Mouse (Mus musculus) small intestine, adult 2 months (tissue): ENCODE data around the gene Csnk2a2. TPM values are rescaled to one million over a fixed set of nuclear protein-coding genes. Genes with fewer than 3 reads are reported as not detected.

ENCODE experiments used
- H3K27ac ChIP-seq: fragments of 200-500 bp; 2 replicates; pipeline ENCODE4 v1.5.1; 2012; ENCODE audit warnings: low read depth, low read length, control low read depth, inconsistent platforms; ENCODE audit not compliant: insufficient read depth
- H3K27me3 ChIP-seq: fragments of 200-500 bp; 2 replicates; pipeline ENCODE4 v1.6.1; 2012; ENCODE audit warnings: mild to moderate bottlenecking, moderate library complexity, low read length, inconsistent platforms; ENCODE audit not compliant: control insufficient read depth, insufficient read depth
- H3K36me3 ChIP-seq: fragments of 200-500 bp; 2 replicates; pipeline ENCODE4 v1.6.1; 2012; ENCODE audit warnings: mild to moderate bottlenecking, low read length, control low read depth, inconsistent platforms; ENCODE audit not compliant: control insufficient read depth, insufficient read depth
- H3K4me1 ChIP-seq: fragments of 200-500 bp; 2 replicates; pipeline ENCODE4 v1.6.1; 2012; ENCODE audit warnings: low read length, inconsistent platforms, mixed read lengths; ENCODE audit not compliant: control insufficient read depth, insufficient read depth, insufficient read length
- H3K4me3 ChIP-seq: fragments of 200-500 bp; 2 replicates; pipeline ENCODE4 v1.5.1; 2012; ENCODE audit warnings: low read depth, mild to moderate bottlenecking, control low read depth, inconsistent platforms, low read length, moderate library complexity
- CTCF ChIP-seq: fragments of 200-500 bp; IDR thresholded peaks from 2 replicates; pipeline ENCODE4 v1.5.1; 2012; ENCODE audit warnings: low read depth, mild to moderate bottlenecking, control low read depth, inconsistent platforms, low read length, moderate library complexity, mixed read lengths; ENCODE audit not compliant: insufficient replicate concordance, insufficient read length; ENCODE audit errors: extremely low read depth
- POLR2A ChIP-seq: fragments of 200-500 bp; IDR thresholded peaks from 2 replicates; pipeline ENCODE4 v1.6.1; 2012; ENCODE audit warnings: low read depth, mild to moderate bottlenecking, control low read depth, inconsistent platforms, low read length, moderate library complexity
- WGBS: fragments of 180-500 bp; shearing (Covaris S2); methylation state at CpG from one replicate; pipeline ENCODE4 v1.1.7; 2018; 5-methylcytosine and 5-hydroxymethylcytosine counted together
- polyA plus RNA-seq: library from polyadenylated mRNA; depleted of rRNA; stranded (reverse); fragments of >200 nt; gene quantifications from 2 replicates; pipeline ENCODE4 v1.2.3, GENCODE M21; 2012; rRNA removed

The Csnk2a2 gene
- polyA plus RNA-seq, 1 experiment, result 8.2 TPM

GRCm38 (mm10) chr8:95411309-95411972, 78.4 kb downstream of the Csnk2a2 start:
- 69% methylated on average over 10 of the region's 10 CpGs for WGBS
- H3K4me1 ChIP-seq, result peaks cover 5% of the 10 kb centered on the region; the same call in 1 of the 2 replicates
- H3K4me3 ChIP-seq, result no peak overlapping the region
- H3K27ac ChIP-seq, result no peak overlapping the region
- no peaks in the 10 kb centered on the region for H3K27me3 ChIP-seq
- H3K36me3 ChIP-seq, result no peaks in the 10 kb centered on the region
- TF ChIP-seq POLR2A (no peak), CTCF (no peak)

- no peak for TF ChIP-seq CTCF
- no peak for TF ChIP-seq POLR2A
- H3K27me3 ChIP-seq, result no peaks in the 10 kb centered on the region
- H3K4me1 ChIP-seq, result peaks cover 5% of the 10 kb centered on the region; the same call in 1 of the 2 replicates
- 28% methylated on average over 5 of the region's 5 CpGs for WGBS
- no peak overlapping the region for H3K4me3 ChIP-seq
- H3K36me3 ChIP-seq, result no peaks in the 10 kb centered on the region
- H3K27ac ChIP-seq, result no peak overlapping the region
Measured at GRCm38 (mm10) chr8:95409518-95409917, 80.3 kb downstream of the Csnk2a2 start.

GRCm38 (mm10) chr8:95401091-95401490, 88.7 kb downstream of the Csnk2a2 start:
- 79% methylated on average over 7 of the region's 7 CpGs for WGBS
- no peak for TF ChIP-seq CTCF
- no peak for TF ChIP-seq POLR2A
- H3K27me3 ChIP-seq, result no peaks in the 10 kb centered on the region

GRCm38 (mm10) chr8:95399131-95399530, 90.7 kb downstream of the Csnk2a2 start:
- Histone ChIP-seq H3K27me3 (no peaks in the 10 kb centered on the region), H3K4me1 (no peaks in the 10 kb centered on the region), H3K36me3 (no peaks in the 10 kb centered on the region), H3K4me3 (no peak overlapping the region), H3K27ac (no peak overlapping the region)
- WGBS, result 58% methylated on average over 9 of the region's 9 CpGs
- TF ChIP-seq POLR2A (no peak), CTCF (no peak)

More at GRCm38 (mm10) chr8:95401091-95401490, 88.7 kb downstream of the Csnk2a2 start:
- no peaks in the 10 kb centered on the region for H3K4me1 ChIP-seq
- H3K36me3 ChIP-seq, result no peaks in the 10 kb centered on the region
- no peak overlapping the region for H3K27ac ChIP-seq
- H3K4me3 ChIP-seq, result no peak overlapping the region

- Histone ChIP-seq H3K27me3 (no peaks in the 10 kb centered on the region), H3K4me3 (no peak overlapping the region), H3K4me1 (no peaks in the 10 kb centered on the region), H3K27ac (no peak overlapping the region), H3K36me3 (no peaks in the 10 kb centered on the region)
- TF ChIP-seq CTCF (no peak), POLR2A (no peak)
- 45% methylated on average over 5 of the region's 5 CpGs for WGBS
Measured at GRCm38 (mm10) chr8:95397201-95397600, 92.6 kb downstream of the Csnk2a2 start.

GRCm38 (mm10) chr8:95396752-95397151, 93.1 kb downstream of the Csnk2a2 start:
- Histone ChIP-seq H3K4me3 (no peak overlapping the region), H3K4me1 (no peaks in the 10 kb centered on the region), H3K36me3 (no peaks in the 10 kb centered on the region), H3K27ac (no peak overlapping the region), H3K27me3 (no peaks in the 10 kb centered on the region)
- WGBS, result 77% methylated on average over 11 of the region's 11 CpGs
- TF ChIP-seq POLR2A (no peak), CTCF (no peak)

Other genes starting within 250 kb of the Csnk2a2 start
- gene Cngb1, start 183.5 kb downstream of the Csnk2a2 start, polyA plus RNA-seq, result 0.13 and 0.15 TPM in 2 replicates
- gene Tepp, start 179.5 kb downstream of the Csnk2a2 start, polyA plus RNA-seq, result not detected in 2 replicates
- 5.2 and 8.7 TPM in 2 replicates for gene Zfp319, start 158.1 kb downstream of the Csnk2a2 start, polyA plus RNA-seq
- 13.4 and 21.2 TPM in 2 replicates for gene Usb1, start 157.8 kb downstream of the Csnk2a2 start, polyA plus RNA-seq
- 19.7 and 28.7 TPM in 2 replicates for gene Mmp15, start 137.8 kb downstream of the Csnk2a2 start, polyA plus RNA-seq
- 25.6 and 33.3 TPM in 2 replicates for gene Cfap20, start 55.2 kb downstream of the Csnk2a2 start, polyA plus RNA-seq
- not detected in 2 replicates for gene Ccdc113, start 44.0 kb upstream of the Csnk2a2 start, polyA plus RNA-seq
- not detected in 2 replicates for gene Prss54, start 86.3 kb upstream of the Csnk2a2 start, polyA plus RNA-seq
- 0.34 and 0.61 TPM in 2 replicates for gene Gins3, start 143.4 kb upstream of the Csnk2a2 start, polyA plus RNA-seq
- 10.2 and 12.1 TPM in 2 replicates for gene Ndrg4, start 186.9 kb upstream of the Csnk2a2 start, polyA plus RNA-seq
- gene Setd6, start 225.8 kb upstream of the Csnk2a2 start, polyA plus RNA-seq, result 4.0 and 5.3 TPM in 2 replicates